9 mouse cellular contexts compared by ENCODE assay signal in the genomic region with DNA sequence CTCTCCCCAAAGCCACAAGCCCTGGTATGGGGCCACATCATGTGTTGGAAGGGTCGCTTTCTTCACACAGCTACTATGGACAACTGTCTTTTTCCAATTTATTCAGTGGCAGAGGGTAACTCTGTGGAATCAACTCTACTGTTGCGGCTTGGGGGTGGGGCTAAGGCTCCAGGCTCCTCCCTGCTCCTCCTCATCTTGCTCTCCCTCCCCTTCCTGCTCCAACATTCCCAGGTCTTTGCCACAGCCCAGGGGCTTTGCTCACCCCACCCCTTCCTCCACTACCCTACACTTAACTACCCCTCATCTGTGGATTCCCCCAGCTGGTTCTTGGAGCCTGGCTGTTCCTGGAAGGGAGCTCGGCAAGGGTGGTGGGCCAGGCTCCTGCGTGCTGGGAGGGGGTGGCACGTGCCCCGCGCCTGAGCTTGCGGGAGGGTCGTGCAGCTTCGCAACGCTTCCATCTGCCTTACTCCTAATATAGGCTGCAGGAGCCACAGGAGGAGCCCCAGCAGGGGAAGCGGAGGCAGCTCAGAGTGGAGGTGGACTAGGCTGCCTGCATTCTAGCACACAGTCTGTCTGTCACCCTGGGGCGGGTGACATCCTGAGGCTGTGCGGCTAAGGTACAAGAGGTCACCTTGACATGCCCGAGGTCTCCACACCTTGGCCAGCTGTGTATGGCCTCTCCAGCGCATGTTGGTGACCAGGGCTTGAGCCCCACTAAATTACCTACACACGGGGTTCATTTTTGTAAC.
DNase-seq lines count a peak whose midpoint lies in the region; ATAC-seq and TF ChIP-seq lines count a peak whose summit lies in the region.
"Had no signal": no experiment of that assay in that cellular context is flagged by ENCODE, and none has a peak within 500 bp of the region (broad histone marks: within the 10 kb centered on the region; RNA-seq: fewer than 3 reads in every experiment).

No protein-coding gene starts in this region.

- no peak overlapping the region for H3K27ac ChIP-seq in kidney, embryonic 16.5 days (ENCODE audit: low read length)
- no peak overlapping the region for H3K27ac ChIP-seq in kidney, adult 2 months (ENCODE audit: insufficient read depth, low read depth, low read length)
- H3K27ac ChIP-seq in cortical plate, adult 2 months (ENCODE audit: insufficient read depth, low read length), result peak overlapping the region; percentile 30; the same call in 1 of the 2 replicates
- H3K27ac ChIP-seq in limb, embryonic 15.5 days, result no peak overlapping the region
- H3K27ac ChIP-seq in cerebellum, adult 2 months (ENCODE audit: insufficient read depth, low read length), result no peak overlapping the region

- H3K4me3 ChIP-seq in kidney, embryonic 16.5 days (ENCODE audit: low read length), result no peak overlapping the region
- H3K4me3 ChIP-seq in kidney, adult 2 months (ENCODE audit: insufficient read depth, low read depth, low read length), result no peak overlapping the region
- no peak overlapping the region for H3K4me3 ChIP-seq in cortical plate, adult 2 months (ENCODE audit: insufficient read depth, low read length)
- H3K4me3 ChIP-seq in limb, embryonic 15.5 days, result no peak overlapping the region
- no peak overlapping the region for H3K4me3 ChIP-seq in cerebellum, adult 2 months (replicated peaks; ENCODE audit: insufficient read depth, low read depth, low read length)
- H3K4me3 ChIP-seq in lung, adult 2 months (replicated peaks; ENCODE audit: extremely low read depth, low read depth, low read length), result no peak overlapping the region

- H3K4me1 ChIP-seq in kidney, embryonic 16.5 days (ENCODE audit: insufficient read depth, low read length), result peaks cover 15% of the 10 kb centered on the region
- no peaks in the 10 kb centered on the region for H3K4me1 ChIP-seq in kidney, adult 2 months (ENCODE audit: control insufficient read depth, insufficient read depth, low read length)
- H3K4me1 ChIP-seq in cortical plate, adult 2 months (ENCODE audit: control insufficient read depth, insufficient read depth, low read length), result peaks cover 6% of the 10 kb centered on the region; the same call in 1 of the 2 replicates
- H3K4me1 ChIP-seq in limb, embryonic 15.5 days, result peaks cover 14% of the 10 kb centered on the region
- H3K4me1 ChIP-seq in cerebellum, adult 2 months (ENCODE audit: control insufficient read depth, insufficient read depth, low read length), result no peaks in the 10 kb centered on the region
- H3K4me1 ChIP-seq in lung, adult 2 months (ENCODE audit: control insufficient read depth, insufficient read depth, low read length), result no peaks in the 10 kb centered on the region

- ATAC-seq in kidney, embryonic 16.5 days (ENCODE audit: low FRiP score, low TSS enrichment), result 0 out of 2 replicates have a peak, but pooled peaks have one; percentile 13
- no peak for ATAC-seq in limb, embryonic 15.5 days (ENCODE audit: insufficient number of reproducible peaks, low FRiP score, low TSS enrichment, low read depth)

- DNase-seq in embryo, embryonic 9.5 days (ENCODE audit: extremely low spot score), result peak; percentile 29
- DNase-seq in embryo, embryonic 10.5 days (ENCODE audit: low spot score), result no peak
- DNase-seq in kidney, adult 2 months, result no peak
- DNase-seq in cerebellum, adult 2 months, result no peak
- DNase-seq in lung, adult 2 months, result no peak
- DNase-seq: gastrocnemius, postnatal 14 days had no signal

- no peaks in the 10 kb centered on the region for H3K27me3 ChIP-seq in kidney, embryonic 16.5 days (ENCODE audit: insufficient read depth, low read length)
- H3K27me3 ChIP-seq in kidney, adult 2 months (replicated peaks; ENCODE audit: control insufficient read depth, insufficient read depth, low read length), result no peaks in the 10 kb centered on the region
- no peaks in the 10 kb centered on the region for H3K27me3 ChIP-seq in limb, embryonic 15.5 days
- H3K27me3 ChIP-seq in cerebellum, adult 2 months (ENCODE audit: control insufficient read depth, insufficient read depth, low read length), result no peaks in the 10 kb centered on the region

- H3K9ac ChIP-seq in kidney, embryonic 16.5 days (replicated peaks; ENCODE audit: low read length), result 0 out of 2 replicates have a peak overlapping the region, but pooled peaks have one; percentile 29
- H3K9ac ChIP-seq in limb, embryonic 15.5 days, result no peak overlapping the region

- no peaks in the 10 kb centered on the region for H3K36me3 ChIP-seq in kidney, embryonic 16.5 days (ENCODE audit: insufficient read depth, low read length)
- no peaks in the 10 kb centered on the region for H3K36me3 ChIP-seq in kidney, adult 2 months (ENCODE audit: control insufficient read depth, insufficient read depth, low read length)
- H3K36me3 ChIP-seq in limb, embryonic 15.5 days, result no peaks in the 10 kb centered on the region

- no peak overlapping the region; the same call in 1 of the 2 replicates for H3K4me2 ChIP-seq in kidney, embryonic 16.5 days (replicated peaks; ENCODE audit: low read depth, low read length)
- peak overlapping the region; percentile 25; the same call in 1 of the 2 replicates for H3K4me2 ChIP-seq in limb, embryonic 15.5 days

- H3K9me3 ChIP-seq in kidney, embryonic 16.5 days (ENCODE audit: low read length), result 0 out of 2 replicates have a peak, but pooled peaks cover 3% of the 10 kb centered on the region
- H3K9me3 ChIP-seq in limb, embryonic 15.5 days, result no peaks in the 10 kb centered on the region

- no peak for TF ChIP-seq POLR2A in kidney, adult 2 months (IDR thresholded peaks at IDR 0.05; ENCODE audit: low read depth, low read length)
- no peak for TF ChIP-seq POLR2A in cortical plate, adult 2 months (IDR thresholded peaks at IDR 0.05; ENCODE audit: extremely low read depth, insufficient read depth, low read length)
- TF ChIP-seq POLR2A in cerebellum, adult 2 months (IDR thresholded peaks at IDR 0.05; ENCODE audit: borderline replicate concordance, insufficient read depth, low read length), result no peak
- no peak for TF ChIP-seq POLR2A in lung, adult 2 months (IDR thresholded peaks at IDR 0.05; ENCODE audit: borderline replicate concordance, extremely low read depth, low read depth, low read length)

- 33% methylated on average over 17 of the region's 17 CpGs for WGBS in kidney, embryonic 16.5 days
- WGBS in kidney, adult 2 months, result 60% methylated on average over 17 of the region's 17 CpGs
- WGBS in limb, embryonic 15.5 days, result 30% methylated on average over 17 of the region's 17 CpGs
- WGBS in cerebellum, adult 2 months, result 62% methylated on average over 17 of the region's 17 CpGs
- WGBS in lung, adult 2 months, result 42% methylated on average over 17 of the region's 17 CpGs

- TF ChIP-seq CTCF in kidney, adult 2 months (conservative IDR thresholded peaks at IDR 0.05; ENCODE audit: insufficient read depth, insufficient read length, low read depth, low read length), result no peak
- no peak for TF ChIP-seq CTCF in cortical plate, adult 2 months (IDR thresholded peaks at IDR 0.05; ENCODE audit: extremely low read depth, insufficient read depth, low read length)
- TF ChIP-seq CTCF in cerebellum, adult 2 months (IDR thresholded peaks at IDR 0.05; ENCODE audit: borderline replicate concordance, insufficient read depth, low read depth, low read length), result no peak
- TF ChIP-seq CTCF in lung, adult 2 months (IDR thresholded peaks at IDR 0.05; ENCODE audit: insufficient read depth, low read length), result no peak
